Mouse (Mus musculus): Measurements from ENCODE around the gene Dtx2. TPM values are rescaled to one million over a fixed set of nuclear protein-coding genes. Genes with fewer than 3 reads are reported as not detected.
"Not testable (repeated sequence)": the region's sequence is repeated elsewhere in the genome, so short reads cannot be mapped to it uniquely, and the experiment has no call there.

Gene Dtx2
- total RNA-seq, 2 experiments from 2014 or later: 8.3 to 10.2 TPM

GRCm38 (mm10) chr5:136056062-136056461, 61.5 kb downstream of the Dtx2 start:
- no peak for DNase-seq (ENCODE audit: low spot score in 2 of 2)

GRCm38 (mm10) chr5:136057085-136057484, 62.5 kb downstream of the Dtx2 start:
- no peak for DNase-seq (ENCODE audit: low spot score in 2 of 2)

- peak; percentile 68 to 79 for DNase-seq (ENCODE audit: low spot score in 2 of 2)
Observed at GRCm38 (mm10) chr5:136061567-136061966, 67.0 kb downstream of the Dtx2 start.

- no peak for DNase-seq (ENCODE audit: low spot score in 2 of 2)
Observed at GRCm38 (mm10) chr5:136063920-136064319, 69.3 kb downstream of the Dtx2 start.

- DNase-seq (ENCODE audit: low spot score in 2 of 2): not testable (repeated sequence)
Observed at GRCm38 (mm10) chr5:136066404-136067148, 72.0 kb downstream of the Dtx2 start.

- DNase-seq (ENCODE audit: low spot score in 2 of 2): no peak
Observed at GRCm38 (mm10) chr5:136069411-136069810, 74.8 kb downstream of the Dtx2 start.

- DNase-seq (ENCODE audit: low spot score in 2 of 2): no peak
Observed at GRCm38 (mm10) chr5:136073051-136073450, 78.5 kb downstream of the Dtx2 start.

- DNase-seq (ENCODE audit: low spot score in 2 of 2): no peak
Observed at GRCm38 (mm10) chr5:136073526-136073925, 78.9 kb downstream of the Dtx2 start.

- no peak for DNase-seq (ENCODE audit: low spot score in 2 of 2)
Observed at GRCm38 (mm10) chr5:136075076-136075475, 80.5 kb downstream of the Dtx2 start.

GRCm38 (mm10) chr5:136076284-136076683, 81.7 kb downstream of the Dtx2 start:
- DNase-seq (ENCODE audit: low spot score in 2 of 2): no peak

- no peak for DNase-seq (ENCODE audit: low spot score in 2 of 2)
Observed at GRCm38 (mm10) chr5:136077001-136077550, 82.5 kb downstream of the Dtx2 start.

GRCm38 (mm10) chr5:136078136-136078535, 83.5 kb downstream of the Dtx2 start:
- no peak for DNase-seq (ENCODE audit: low spot score in 2 of 2)

- no peak for DNase-seq (ENCODE audit: low spot score in 2 of 2)
Observed at GRCm38 (mm10) chr5:136082345-136082744, 87.7 kb downstream of the Dtx2 start.

Other genes with a start within 250 kb of the Dtx2 start
- gene Styxl1, start 216.4 kb upstream of the Dtx2 start, total RNA-seq (2021): not detected
- 100 to 1,000 TPM; 431 to 433 TPM for gene Mdh2, start 216.3 kb upstream of the Dtx2 start, total RNA-seq (2021)
- gene Srrm3, start 187.9 kb upstream of the Dtx2 start, total RNA-seq (2021): 10 to 100 TPM; 94.9 to 95.4 TPM
- 10 to 100 TPM; 16.5 to 31.4 TPM for gene Hspb1, start 106.9 kb upstream of the Dtx2 start, total RNA-seq (2021)
- gene Ywhag, start 60.2 kb upstream of the Dtx2 start, total RNA-seq (2021): 1,000 to 10,000 TPM; 1,157 to 1,215 TPM
- 1 to 10 TPM in 1 of 2 experiments, under 1 TPM in 1; 0.79 to 1.3 TPM for gene Ssc4d, start 20.3 kb upstream of the Dtx2 start, total RNA-seq (2021)
- not detected for gene Zp3, start 14.7 kb upstream of the Dtx2 start, total RNA-seq (2021)
- not detected for gene Upk3b, start 43.7 kb downstream of the Dtx2 start, total RNA-seq (2021)
- under 1 TPM in 1 of 2 experiments, not detected in 1; 0.75 TPM for gene Upk3bl, start 59.7 kb downstream of the Dtx2 start, total RNA-seq (2021)
- gene Rasa4, start 89.1 kb downstream of the Dtx2 start, total RNA-seq (2021): 10 to 100 TPM in 1 of 2 experiments, 1 to 10 TPM in 1; 4.8 to 10.3 TPM
- gene Polr2j, start 121.8 kb downstream of the Dtx2 start, total RNA-seq (2021): 10 to 100 TPM; 74.9 to 75.7 TPM
- gene Lrwd1, start 141.3 kb downstream of the Dtx2 start, total RNA-seq (2021): 10 to 100 TPM; 13.8 to 16.2 TPM
- gene Alkbh4, start 141.3 kb downstream of the Dtx2 start, total RNA-seq (2021): 1 to 10 TPM; 9.0 to 9.5 TPM
- gene Orai2, start 175.9 kb downstream of the Dtx2 start, total RNA-seq (2021): 10 to 100 TPM; 45.9 to 48.5 TPM
- 10 to 100 TPM; 36.2 to 40.7 TPM for gene Prkrip1, start 204.2 kb downstream of the Dtx2 start, total RNA-seq (2021)